Mouse (Mus musculus): ENCODE data around the gene Syk.

The Syk gene

GRCm38 (mm10) chr13:52570276-52570675 is 12.7 kb upstream of the Syk start:
- DNase-seq, result no peak

- DNase-seq, result no peak
Measured at GRCm38 (mm10) chr13:52571591-52572384, 11.2 kb upstream of the Syk start.

DNA sequence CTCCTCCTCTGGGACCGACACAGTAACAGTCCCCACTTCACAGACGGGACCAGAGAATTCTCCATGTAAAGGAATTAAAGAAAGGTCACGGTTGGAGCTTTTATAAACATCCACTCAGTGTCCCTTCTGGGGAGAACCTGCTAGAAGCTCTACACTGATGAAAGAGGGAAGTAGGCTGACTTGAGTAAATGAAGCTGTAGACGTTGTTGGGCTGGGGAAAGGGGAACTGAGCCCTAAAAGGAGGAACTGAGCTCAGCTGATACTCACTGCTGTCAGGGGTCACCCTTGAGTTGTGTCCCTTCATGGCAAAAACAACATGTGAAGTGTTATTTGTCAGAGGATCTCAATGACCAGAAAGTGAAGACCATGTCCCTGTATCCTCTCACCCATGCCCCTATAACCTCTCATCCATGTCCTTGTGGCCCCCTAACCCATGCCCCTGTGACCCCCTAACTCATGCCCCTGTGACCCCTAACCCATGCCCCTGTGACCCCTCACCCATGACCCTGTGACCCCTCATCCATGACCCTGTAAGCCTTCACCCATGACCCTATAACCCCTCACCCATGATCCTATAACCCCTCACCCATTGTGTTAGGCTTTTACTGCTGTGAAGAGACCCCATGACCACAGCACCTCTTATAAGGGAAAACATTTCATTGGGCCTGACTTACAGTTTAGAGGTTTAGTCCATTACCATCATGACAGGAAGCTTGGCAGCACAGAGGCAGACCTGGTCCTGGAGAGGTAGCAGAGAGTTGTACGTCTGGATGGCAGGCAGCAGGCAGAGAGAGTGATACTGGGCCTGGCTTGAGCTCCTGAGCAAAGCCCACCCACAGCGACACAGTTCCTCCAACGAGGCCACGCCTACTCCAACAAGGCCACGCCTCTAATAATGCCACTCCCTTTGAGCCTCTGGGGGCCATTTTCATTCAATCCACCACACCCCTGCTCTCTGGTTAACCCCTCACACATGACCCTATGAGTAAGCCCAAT is 10.2 kb upstream of the Syk start:
- DNase-seq, result no peak

DNA sequence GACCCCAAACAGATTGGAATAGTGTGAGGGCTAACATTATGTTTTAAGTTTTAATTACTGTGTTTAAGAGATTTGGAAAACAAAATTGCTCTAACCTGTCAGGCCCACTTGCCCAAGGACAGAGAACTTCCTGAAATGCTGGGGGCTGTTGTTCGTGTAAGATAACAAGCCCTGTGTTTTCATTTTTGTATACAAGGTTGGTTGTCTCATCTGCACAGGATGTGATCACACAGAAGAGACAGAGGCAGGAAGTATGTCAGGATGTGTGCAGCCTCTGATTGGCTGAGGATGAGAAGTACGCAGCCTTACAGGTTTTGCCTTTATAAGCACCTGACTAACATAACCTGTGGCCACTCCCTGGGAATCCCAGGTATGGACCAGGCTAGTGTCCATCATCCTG is 8.7 kb upstream of the Syk start:
- no peak for DNase-seq

GRCm38 (mm10) chr13:52575483-52575882 is 7.5 kb upstream of the Syk start:
- DNase-seq, result no peak

DNA sequence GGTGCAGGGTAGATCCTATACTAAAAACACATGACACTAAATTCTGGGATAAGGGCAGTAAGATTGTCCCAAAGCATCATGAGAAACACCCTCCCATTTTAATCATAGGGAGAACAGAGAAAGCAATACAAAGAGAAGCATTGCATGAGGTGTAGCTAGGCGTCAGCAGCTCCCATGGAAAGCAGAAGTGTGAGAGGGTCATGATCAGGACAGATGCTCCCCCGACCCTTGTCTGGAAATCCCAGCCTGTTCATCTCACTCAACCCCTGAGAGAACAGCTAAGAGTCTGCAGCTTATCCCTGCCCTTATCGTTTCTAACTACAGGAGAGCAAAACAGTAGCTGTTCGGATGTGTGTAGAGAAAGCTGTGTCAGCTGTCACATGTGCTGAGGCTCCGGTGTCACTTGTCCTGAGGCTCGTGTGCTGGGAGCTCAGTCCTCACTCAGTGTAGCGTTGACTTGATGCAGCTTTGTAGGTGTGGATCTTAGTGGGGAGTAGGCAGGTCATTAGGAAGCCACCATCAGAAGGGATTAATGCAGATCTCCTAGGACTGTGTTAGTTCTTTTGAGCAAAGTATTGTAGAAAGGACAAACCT is 6.9 kb upstream of the Syk start:
- DNase-seq, result no peak

GRCm38 (mm10) chr13:52576841-52577240 is 6.1 kb upstream of the Syk start:
- no peak for DNase-seq

GRCm38 (mm10) chr13:52577326-52577920 is 5.5 kb upstream of the Syk start:
- no peak for DNase-seq

DNA sequence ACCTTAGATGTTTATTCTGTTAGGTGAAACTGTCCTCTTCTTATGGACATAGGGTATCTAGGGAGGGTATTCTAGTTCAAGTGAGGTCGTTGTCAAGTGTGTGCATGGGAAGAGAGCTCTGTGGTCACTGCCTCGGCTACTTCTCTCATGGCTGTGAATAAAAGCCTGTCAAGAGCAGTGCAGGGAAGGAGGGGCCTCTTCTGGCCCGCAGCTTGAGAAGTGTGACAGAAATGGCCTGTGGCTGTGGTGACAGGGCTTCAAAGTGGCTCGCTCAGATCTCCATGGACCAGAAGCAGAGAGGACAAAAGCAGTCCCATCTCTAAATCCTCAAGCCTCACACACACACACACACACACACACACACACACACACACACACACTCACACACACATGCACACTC is 5.0 kb upstream of the Syk start:
- DNase-seq, result no peak

- no peak for DNase-seq
Measured at GRCm38 (mm10) chr13:52578776-52579175, 4.2 kb upstream of the Syk start.

DNA sequence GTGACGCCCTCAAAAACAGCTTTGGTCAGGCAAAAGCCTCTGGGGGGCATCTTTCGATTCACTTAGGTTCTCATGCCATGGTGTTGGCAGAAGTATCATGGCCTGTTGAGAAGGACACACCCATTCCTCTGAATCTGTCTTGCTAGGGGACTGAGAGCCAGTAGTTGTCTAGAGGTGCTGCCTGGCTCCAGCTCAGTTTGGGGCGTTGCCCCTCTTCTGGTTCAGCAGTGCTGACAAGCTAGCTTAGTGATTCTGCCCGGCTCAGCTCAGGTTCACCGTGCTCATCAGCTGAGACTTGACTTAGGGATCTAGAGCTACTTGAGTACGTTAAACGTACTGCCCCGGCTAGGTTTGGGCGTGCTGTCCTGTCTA is 481 bp upstream of the Syk start:
- no peak for DNase-seq

- DNase-seq, result no peak
Measured at GRCm38 (mm10) chr13:52583943-52584562, 1.1 kb downstream of the Syk start.

DNA sequence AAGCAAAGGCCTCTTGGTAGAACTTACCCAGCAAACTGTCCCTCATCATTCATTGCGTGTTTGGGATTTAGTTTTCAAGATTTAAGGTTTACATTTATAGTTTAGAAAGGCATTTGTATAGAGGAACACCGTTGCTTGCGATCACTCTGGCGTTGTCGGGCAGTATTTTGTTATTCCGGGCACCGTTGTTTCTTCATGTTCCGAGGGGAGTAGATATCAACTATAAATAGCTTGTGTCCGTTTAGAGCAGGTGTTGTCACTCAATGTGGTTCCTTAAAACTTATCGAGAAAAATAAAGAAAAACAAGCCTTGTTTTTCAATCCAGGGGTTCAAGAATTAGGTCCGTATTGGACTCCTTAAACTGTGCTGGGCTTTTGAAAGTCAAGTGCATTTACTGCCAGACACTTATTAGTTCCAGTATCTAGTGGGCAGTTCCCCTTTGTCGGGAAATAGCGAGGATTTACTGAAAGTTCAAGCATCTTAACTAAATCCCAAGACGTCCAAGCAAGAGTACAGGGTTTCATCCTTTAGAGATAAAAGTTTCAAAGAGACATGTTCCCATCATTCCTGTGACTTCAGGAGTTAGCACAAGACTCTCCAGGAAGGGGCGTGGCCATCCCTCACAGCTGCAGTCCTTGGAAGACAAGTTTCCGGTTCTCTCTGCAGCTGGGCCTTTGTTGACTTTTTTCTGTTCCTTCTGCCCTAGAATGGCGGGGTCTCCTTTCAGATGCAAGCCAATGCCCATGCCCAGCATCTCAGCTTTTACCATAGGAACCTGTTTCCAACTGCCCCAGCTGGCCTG is 1.9 kb downstream of the Syk start:
- DNase-seq, result no peak

DNA sequence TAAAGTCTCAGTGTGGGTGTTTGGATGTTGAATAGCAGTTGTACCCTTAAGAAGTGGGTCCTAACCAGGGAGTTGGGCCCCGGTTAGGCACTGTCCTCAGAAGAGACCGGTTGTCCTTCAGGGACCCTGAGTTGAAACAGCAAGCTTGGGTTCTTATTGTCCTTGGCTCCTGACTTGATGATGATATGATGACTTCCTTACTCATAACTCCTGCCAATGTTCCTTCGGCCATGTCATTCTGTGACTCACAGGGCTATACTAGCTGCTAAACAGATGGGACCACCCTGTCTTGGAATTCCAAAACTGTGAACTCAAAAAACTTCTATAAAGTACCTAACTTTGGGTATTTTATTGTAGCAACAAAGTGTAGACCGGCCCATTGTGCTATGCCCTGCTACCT is 4.8 kb downstream of the Syk start:
- no peak for DNase-seq

DNA sequence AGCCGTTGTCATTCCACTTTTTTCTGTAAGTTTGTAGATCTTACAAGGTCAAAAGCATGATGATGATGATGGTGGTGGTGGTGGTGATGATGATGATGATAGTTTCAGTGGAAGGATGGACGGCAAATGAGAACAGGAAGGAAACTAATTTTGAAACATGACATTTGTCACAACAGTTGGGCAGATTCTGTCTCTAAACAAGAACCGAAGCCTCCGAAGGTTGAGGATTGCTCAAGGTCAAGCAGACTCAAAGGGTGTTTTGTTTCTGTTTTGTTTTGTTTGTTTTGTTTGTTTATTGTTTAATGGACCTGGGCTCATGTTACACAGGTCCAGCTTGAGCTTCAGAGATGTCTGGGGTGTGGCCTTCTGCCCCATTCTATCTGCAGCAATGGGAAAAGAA is 6.1 kb downstream of the Syk start:
- no peak for DNase-seq

GRCm38 (mm10) chr13:52591831-52592230 is 8.9 kb downstream of the Syk start:
- DNase-seq, result no peak

- no peak for DNase-seq
Measured at GRCm38 (mm10) chr13:52596692-52597091, 13.7 kb downstream of the Syk start.

GRCm38 (mm10) chr13:52597092-52597678 is 14.2 kb downstream of the Syk start:
- no peak for DNase-seq

- no peak for DNase-seq
Measured at GRCm38 (mm10) chr13:52598233-52598632, 15.3 kb downstream of the Syk start.

DNA sequence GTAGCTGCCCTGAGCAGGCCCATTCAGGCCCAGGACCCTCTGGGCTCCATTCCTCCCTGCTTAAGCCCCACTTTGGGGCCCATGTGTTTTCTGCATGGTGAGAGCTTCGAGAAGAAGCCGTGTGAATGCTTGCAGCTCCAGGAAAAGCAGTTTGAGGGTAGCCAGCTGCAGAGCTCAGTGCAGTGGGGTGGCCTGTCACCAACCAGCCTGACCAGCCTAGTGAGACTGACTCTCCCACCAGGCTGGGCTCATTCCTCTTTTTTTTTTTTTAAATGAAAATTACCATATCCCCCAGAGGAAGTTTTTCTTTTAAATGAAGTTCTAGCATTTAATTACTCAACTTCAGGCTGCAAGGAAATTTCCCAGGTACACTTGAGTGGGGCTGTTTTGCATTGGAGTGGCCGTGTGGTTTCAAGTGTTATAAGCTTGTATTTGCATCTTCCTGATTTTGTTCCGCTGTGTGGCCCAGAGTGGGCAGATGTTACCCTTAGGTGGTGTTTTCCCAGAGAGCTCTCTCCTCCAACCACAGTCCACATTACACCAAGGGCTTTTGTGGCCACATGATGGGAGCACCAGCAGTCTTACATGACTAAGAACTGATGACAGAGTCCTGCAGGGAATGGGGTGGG is 17.2 kb downstream of the Syk start:
- DNase-seq, result no peak

DNA sequence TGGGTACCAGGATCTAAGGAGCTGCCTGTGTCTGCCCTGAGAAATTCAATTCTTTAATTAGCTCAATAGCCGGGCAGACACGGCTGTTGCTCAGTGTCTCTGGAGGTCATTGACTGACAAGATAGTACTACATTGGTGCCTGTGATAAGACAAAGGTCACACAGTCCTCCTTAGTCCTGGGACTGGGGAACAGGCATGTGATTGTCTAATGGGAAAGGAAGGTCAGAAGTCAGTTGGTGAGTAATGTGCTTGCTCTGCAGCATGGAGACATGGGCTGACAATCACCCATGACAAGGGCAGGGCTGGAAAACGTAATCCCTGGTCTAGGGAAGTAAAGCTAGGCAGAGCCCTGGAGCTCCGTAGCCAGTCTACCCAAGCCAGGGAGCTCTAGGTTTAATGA is 19.8 kb downstream of the Syk start:
- DNase-seq, result no peak
